Comparison of ENCODE assay signal across 12 mouse cellular contexts in the genomic region with DNA sequence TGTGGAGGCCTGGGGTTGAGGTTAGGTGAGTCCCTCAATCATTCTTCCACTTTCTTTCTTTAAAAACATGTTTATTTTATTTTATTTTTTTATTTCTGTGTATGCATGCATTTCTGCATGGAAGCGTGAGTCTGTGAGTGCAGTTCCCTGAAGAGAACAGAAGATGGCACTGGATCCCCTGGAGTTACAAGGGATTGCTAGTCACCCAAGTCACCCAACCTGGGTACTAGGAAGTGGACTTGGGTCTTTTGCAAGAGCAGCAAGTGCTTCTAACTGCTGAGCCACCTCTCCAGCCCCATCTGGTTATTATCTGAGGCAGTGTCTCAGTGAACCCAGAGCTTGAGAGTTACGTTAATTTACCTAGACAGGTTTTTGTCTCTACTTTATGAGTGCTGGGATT. TPM values are rescaled to one million over a fixed set of nuclear protein-coding genes. Genes with fewer than 3 reads are reported as not detected.
A peak's percentile ranks its signal among the peaks of the same experiment; 100 is the strongest.
DNase-seq lines count a peak whose midpoint lies in the region; ATAC-seq and TF ChIP-seq lines count a peak whose summit lies in the region.
"Had no signal": no experiment of that assay in that cellular context is flagged by ENCODE, and none has a peak within 500 bp of the region (broad histone marks: within the 10 kb centered on the region; RNA-seq: fewer than 3 reads in every experiment).

No protein-coding gene starts in this region.

- no peak overlapping the region for H3K9ac ChIP-seq in heart, adult 2 months (ENCODE audit: low read depth, low read length)
- no peak overlapping the region for H3K9ac ChIP-seq in midbrain, embryonic 11.5 days (ENCODE audit: low read length)
- no peak overlapping the region for H3K9ac ChIP-seq in midbrain, embryonic 16.5 days (ENCODE audit: low read depth, low read length)
- H3K9ac ChIP-seq in intestine, embryonic 15.5 days, result no peak overlapping the region

- H3K27ac ChIP-seq in heart, adult 2 months, result no peak overlapping the region
- no peak overlapping the region for H3K27ac ChIP-seq in midbrain, embryonic 11.5 days (ENCODE audit: low read depth, low read length)
- H3K27ac ChIP-seq in midbrain, embryonic 16.5 days (ENCODE audit: low read length), result no peak overlapping the region
- no peak overlapping the region for H3K27ac ChIP-seq in intestine, embryonic 15.5 days
- H3K27ac ChIP-seq in heart, embryonic 10.5 days, result no peak overlapping the region

- H3K9me3 ChIP-seq in midbrain, embryonic 11.5 days (ENCODE audit: control insufficient read depth, low read length), result no peaks in the 10 kb centered on the region
- H3K9me3 ChIP-seq in midbrain, embryonic 16.5 days (replicated peaks; ENCODE audit: control insufficient read depth, low read length, poor library complexity, severe bottlenecking), result no peaks in the 10 kb centered on the region
- H3K9me3 ChIP-seq in intestine, embryonic 15.5 days, result no peaks in the 10 kb centered on the region
- no peaks in the 10 kb centered on the region for H3K9me3 ChIP-seq in heart, embryonic 10.5 days

- H3K79me2 ChIP-seq in heart, adult 2 months (replicated peaks; ENCODE audit: control insufficient read depth, insufficient read depth, low read length), result no peaks in the 10 kb centered on the region

- no peaks in the 10 kb centered on the region for H3K4me1 ChIP-seq in heart, adult 2 months (ENCODE audit: control insufficient read depth, insufficient read depth, low read length)
- no peaks in the 10 kb centered on the region for H3K4me1 ChIP-seq in midbrain, embryonic 11.5 days (ENCODE audit: control insufficient read depth, insufficient read depth, low read length)
- H3K4me1 ChIP-seq in midbrain, embryonic 16.5 days (ENCODE audit: control insufficient read depth, insufficient read depth, low read length), result no peaks in the 10 kb centered on the region
- no peaks in the 10 kb centered on the region for H3K4me1 ChIP-seq in intestine, embryonic 15.5 days (replicated peaks)
- H3K4me1 ChIP-seq in heart, embryonic 10.5 days, result no peaks in the 10 kb centered on the region

- H3K4me3 ChIP-seq in heart, adult 2 months, result no peak overlapping the region
- H3K4me3 ChIP-seq in midbrain, embryonic 11.5 days (ENCODE audit: low read depth, low read length), result no peak overlapping the region
- H3K4me3 ChIP-seq in midbrain, embryonic 16.5 days (ENCODE audit: low read depth, low read length), result no peak overlapping the region
- H3K4me3 ChIP-seq in intestine, embryonic 15.5 days (replicated peaks), result no peak overlapping the region
- no peak overlapping the region for H3K4me3 ChIP-seq in heart, embryonic 10.5 days

- no peak overlapping the region for H3K4me2 ChIP-seq in midbrain, embryonic 11.5 days
- no peak overlapping the region for H3K4me2 ChIP-seq in midbrain, embryonic 16.5 days (ENCODE audit: low read length)
- H3K4me2 ChIP-seq in intestine, embryonic 15.5 days (replicated peaks), result no peak overlapping the region

- no peak for ATAC-seq in midbrain, embryonic 11.5 days (ENCODE audit: low FRiP score)
- no peak for ATAC-seq in midbrain, embryonic 16.5 days
- peak; percentile 64 for ATAC-seq in intestine, embryonic 15.5 days
- ATAC-seq: hindbrain, embryonic 16.5 days had no signal

- H3K27me3 ChIP-seq in heart, adult 2 months (ENCODE audit: control insufficient read depth, insufficient read depth, low read length), result no peaks in the 10 kb centered on the region
- no peaks in the 10 kb centered on the region; the same call in 1 of the 2 replicates for H3K27me3 ChIP-seq in midbrain, embryonic 11.5 days (ENCODE audit: control insufficient read depth, insufficient read depth, low read length)
- H3K27me3 ChIP-seq in midbrain, embryonic 16.5 days (ENCODE audit: control insufficient read depth, insufficient read depth, low read depth, low read length), result no peaks in the 10 kb centered on the region
- H3K27me3 ChIP-seq in intestine, embryonic 15.5 days (replicated peaks), result no peaks in the 10 kb centered on the region
- H3K27me3 ChIP-seq in heart, embryonic 10.5 days (ENCODE audit: insufficient read depth, poor library complexity, severe bottlenecking), result 0 out of 2 replicates have a peak, but pooled peaks cover 5% of the 10 kb centered on the region

- TF ChIP-seq POLR2A in heart, adult 2 months (IDR thresholded peaks at IDR 0.05; ENCODE audit: insufficient read depth, low read depth, low read length), result no peak

- H3K36me3 ChIP-seq in heart, adult 2 months (ENCODE audit: control insufficient read depth, insufficient read depth, low read length), result no peaks in the 10 kb centered on the region
- H3K36me3 ChIP-seq in midbrain, embryonic 11.5 days (ENCODE audit: control insufficient read depth, insufficient read depth, low read length), result no peaks in the 10 kb centered on the region
- no peaks in the 10 kb centered on the region for H3K36me3 ChIP-seq in midbrain, embryonic 16.5 days (ENCODE audit: control insufficient read depth, insufficient read depth, low read length)
- H3K36me3 ChIP-seq in intestine, embryonic 15.5 days, result no peaks in the 10 kb centered on the region
- no peaks in the 10 kb centered on the region for H3K36me3 ChIP-seq in heart, embryonic 10.5 days

- 86% methylated on average over 2 of the region's 2 CpGs for WGBS in heart, adult 2 months
- 85% methylated on average over 2 of the region's 2 CpGs for WGBS in midbrain, embryonic 11.5 days
- 86% methylated on average over 2 of the region's 2 CpGs for WGBS in midbrain, embryonic 16.5 days
- 89% methylated on average over 2 of the region's 2 CpGs for WGBS in intestine, embryonic 15.5 days
- WGBS in heart, embryonic 10.5 days, result 82% methylated on average over 2 of the region's 2 CpGs

- peak; percentile 52 for TF ChIP-seq CTCF in heart, adult 2 months (IDR thresholded peaks at IDR 0.05)

- intact Hi-C loops in heart, adult 2 months (cut with DNase I), result no loop called here

- DNase-seq in heart, adult 2 months, result no peak
- DNase-seq in heart, postnatal 4 days, result no peak
- peak; percentile 57 for DNase-seq in midbrain, embryonic 11.5 days (ENCODE audit: low spot score, missing footprints)
- no peak for DNase-seq in frontal cortex, postnatal 36 days (ENCODE audit: low spot score in 2 of 2)
- no peak for DNase-seq in right cerebral cortex, postnatal 10 days (ENCODE audit: low spot score in 2 of 2)
- no peak for DNase-seq in heart, embryonic 10.5 days (ENCODE audit: low spot score)
- DNase-seq: adrenal gland, postnatal 14 days; cerebellum, adult 8-10 months; right cerebral cortex, postnatal 14 days had no signal

- TF ChIP-seq EP300 in heart, adult 2 months (IDR thresholded peaks at IDR 0.05; ENCODE audit: insufficient read depth, low read depth, low read length), result no peak

RNA-seq across cellular contexts. Expression of gene Sctr, which starts 9.5 kb away (rescaled TPM):
- under 1 TPM in 1 of 2 experiments, not detected in 1; 0.16 TPM for total RNA-seq in heart, adult 2 months (2021)
- polyA plus RNA-seq in heart, adult 2 months (2012; rRNA removed), result 0.26 and 0.84 TPM in 2 replicates
- total RNA-seq in heart, postnatal 4 days (2021), result under 1 TPM in 1 of 2 experiments, not detected in 1; 0.14 TPM
- 0.53 and 0.62 TPM in 2 replicates for polyA plus RNA-seq in midbrain, embryonic 11.5 days (2014; fragmentation: Nextera tagmentation; extraction: Ambion mirVana)
- 0.63 and 1.0 TPM in 2 replicates for polyA plus RNA-seq in midbrain, embryonic 16.5 days (2015; fragmentation: Nextera tagmentation; extraction: Ambion mirVana)
- polyA plus RNA-seq in intestine, embryonic 15.5 days (2015; fragmentation: Nextera tagmentation; extraction: Ambion mirVana), result 0.72 and 0.90 TPM in 2 replicates
- not detected in 2 replicates for polyA plus RNA-seq in heart, embryonic 10.5 days (2016; fragmentation: Nextera tagmentation; extraction: Ambion mirVana)

RNA-seq across cellular contexts. Expression of gene Cfap221, which starts 19.2 kb away (rescaled TPM):
- total RNA-seq in heart, adult 2 months (2021), result not detected
- polyA plus RNA-seq in heart, adult 2 months (2012; rRNA removed), result 0.25 TPM in 1 of 2 replicates, not detected in the other
- total RNA-seq in heart, postnatal 4 days (2021), result not detected
- 0.08 TPM in 1 of 2 replicates, not detected in the other for polyA plus RNA-seq in midbrain, embryonic 11.5 days (2014; fragmentation: Nextera tagmentation; extraction: Ambion mirVana)
- 0.40 and 0.62 TPM in 2 replicates for polyA plus RNA-seq in midbrain, embryonic 16.5 days (2015; fragmentation: Nextera tagmentation; extraction: Ambion mirVana)
- not detected in 2 replicates for polyA plus RNA-seq in intestine, embryonic 15.5 days (2015; fragmentation: Nextera tagmentation; extraction: Ambion mirVana)
- polyA plus RNA-seq in heart, embryonic 10.5 days (2016; fragmentation: Nextera tagmentation; extraction: Ambion mirVana), result not detected in 2 replicates
- total RNA-seq: adrenal gland, postnatal 14 days had no signal

RNA-seq across cellular contexts. Expression of gene Tmem37, which starts 57.6 kb away (rescaled TPM):
- total RNA-seq in heart, adult 2 months (2021), result 1 to 10 TPM; 5.6 to 7.5 TPM
- polyA plus RNA-seq in heart, adult 2 months (2012; rRNA removed), result 9.0 and 29.3 TPM in 2 replicates
- total RNA-seq in heart, postnatal 4 days (2021), result 1 to 10 TPM; 3.6 to 5.5 TPM
- polyA plus RNA-seq in midbrain, embryonic 11.5 days (2014; fragmentation: Nextera tagmentation; extraction: Ambion mirVana), result 6.8 and 7.3 TPM in 2 replicates
- 4.9 and 5.1 TPM in 2 replicates for polyA plus RNA-seq in midbrain, embryonic 16.5 days (2015; fragmentation: Nextera tagmentation; extraction: Ambion mirVana)
- polyA plus RNA-seq in intestine, embryonic 15.5 days (2015; fragmentation: Nextera tagmentation; extraction: Ambion mirVana), result 51.3 and 66.1 TPM in 2 replicates
- polyA plus RNA-seq in heart, embryonic 10.5 days (2016; fragmentation: Nextera tagmentation; extraction: Ambion mirVana), result 17.5 and 22.5 TPM in 2 replicates
